ENCODE assay signal across 11 mouse cellular contexts in genomic region chr2:156446489-156447035, GRCm38 (mm10). TPM values are rescaled to one million over a fixed set of nuclear protein-coding genes. Genes with fewer than 3 reads are reported as not detected.
A peak's percentile ranks its signal among the peaks of the same experiment; 100 is the strongest.
DNase-seq lines count a peak whose midpoint lies in the region; ATAC-seq and TF ChIP-seq lines count a peak whose summit lies in the region.
"Had no signal": no experiment of that assay in that cellular context is flagged by ENCODE, and none has a peak within 500 bp of the region (broad histone marks: within the 10 kb centered on the region; RNA-seq: fewer than 3 reads in every experiment).

No protein-coding gene starts in this region.

- peak overlapping the region; percentile 80 for H3K27ac ChIP-seq in kidney, embryonic 16.5 days (ENCODE audit: low read length)
- peak overlapping the region; percentile 68 for H3K27ac ChIP-seq in intestine, embryonic 15.5 days
- peak overlapping the region; percentile 75 for H3K27ac ChIP-seq in stomach, embryonic 14.5 days (ENCODE audit: low read length)
- H3K27ac ChIP-seq: embryonic facial prominence, embryonic 12.5 days; liver, embryonic 12.5 days had no signal

- no peak for DNase-seq in kidney, postnatal 25 days
- DNase-seq in lung, adult 2 months = peak; percentile 55
- DNase-seq in left cerebral cortex, postnatal 25 days (ENCODE audit: low spot score in 2 of 2) = no peak
- no peak for DNase-seq in spleen, adult 12 weeks (ENCODE audit: low spot score)
- DNase-seq: cerebellum, adult 9-10 months had no signal

- ATAC-seq in kidney, embryonic 16.5 days (ENCODE audit: low FRiP score, low TSS enrichment) = no peak
- ATAC-seq in intestine, embryonic 15.5 days = peak; percentile 5; the same call in 1 of the 2 replicates
- ATAC-seq in stomach, embryonic 14.5 days (ENCODE audit: insufficient number of reproducible peaks, insufficient read depth, low FRiP score, low read depth) = no peak
- ATAC-seq: inflammation-experienced regulatory T-cells, adult 6 months; liver, embryonic 12.5 days had no signal

- 79% methylated on average over 9 of the region's 9 CpGs for WGBS in kidney, embryonic 16.5 days
- 50% methylated on average over 9 of the region's 9 CpGs for WGBS in intestine, embryonic 15.5 days
- 57% methylated on average over 9 of the region's 9 CpGs for WGBS in lung, adult 2 months
- 61% methylated on average over 9 of the region's 9 CpGs for WGBS in stomach, embryonic 14.5 days

- H3K4me1 ChIP-seq in kidney, embryonic 16.5 days (ENCODE audit: insufficient read depth, low read length) = peaks cover 6% of the 10 kb centered on the region; the same call in 1 of the 2 replicates
- peaks cover 36% of the 10 kb centered on the region for H3K4me1 ChIP-seq in intestine, embryonic 15.5 days (replicated peaks)
- H3K4me1 ChIP-seq in lung, adult 2 months (ENCODE audit: control insufficient read depth, insufficient read depth, low read length) = no peaks in the 10 kb centered on the region
- H3K4me1 ChIP-seq in stomach, embryonic 14.5 days (ENCODE audit: control insufficient read depth, insufficient read depth, low read length) = peaks cover 6% of the 10 kb centered on the region; the same call in 1 of the 2 replicates

- H3K27me3 ChIP-seq in kidney, embryonic 16.5 days (ENCODE audit: insufficient read depth, low read length) = no peaks in the 10 kb centered on the region
- no peaks in the 10 kb centered on the region for H3K27me3 ChIP-seq in intestine, embryonic 15.5 days (replicated peaks)
- no peaks in the 10 kb centered on the region for H3K27me3 ChIP-seq in stomach, embryonic 14.5 days (ENCODE audit: control insufficient read depth, insufficient read depth, low read length)
- H3K27me3 ChIP-seq: embryonic facial prominence, embryonic 12.5 days had no signal

- no peaks in the 10 kb centered on the region for H3K9me3 ChIP-seq in kidney, embryonic 16.5 days (ENCODE audit: low read length)
- no peaks in the 10 kb centered on the region for H3K9me3 ChIP-seq in intestine, embryonic 15.5 days
- no peaks in the 10 kb centered on the region for H3K9me3 ChIP-seq in stomach, embryonic 14.5 days (ENCODE audit: control insufficient read depth, low read depth, low read length)
- H3K9me3 ChIP-seq: liver, embryonic 12.5 days had no signal

- TF ChIP-seq CTCF in lung, adult 2 months (IDR thresholded peaks at IDR 0.05; ENCODE audit: insufficient read depth, low read length) = no peak

- TF ChIP-seq POLR2A in lung, adult 2 months (IDR thresholded peaks at IDR 0.05; ENCODE audit: borderline replicate concordance, extremely low read depth, low read depth, low read length) = 0 out of 2 replicates have a peak, but pooled peaks have one; percentile 4

- intact Hi-C loops in left cerebral cortex, postnatal 25 days (cut with DNase I) = no loop called here

- H3K9ac ChIP-seq in kidney, embryonic 16.5 days (replicated peaks; ENCODE audit: low read length) = no peak overlapping the region
- H3K9ac ChIP-seq in intestine, embryonic 15.5 days = no peak overlapping the region
- no peak overlapping the region; the same call in 1 of the 2 replicates for H3K9ac ChIP-seq in stomach, embryonic 14.5 days (replicated peaks; ENCODE audit: low read depth, low read length)
- H3K9ac ChIP-seq: embryonic facial prominence, embryonic 12.5 days; liver, embryonic 12.5 days had no signal

- H3K36me3 ChIP-seq in kidney, embryonic 16.5 days (ENCODE audit: insufficient read depth, low read length) = peaks cover 8% of the 10 kb centered on the region
- H3K36me3 ChIP-seq in intestine, embryonic 15.5 days = peaks cover 5% of the 10 kb centered on the region; the same call in 1 of the 2 replicates
- no peaks in the 10 kb centered on the region for H3K36me3 ChIP-seq in stomach, embryonic 14.5 days (ENCODE audit: control insufficient read depth, insufficient read depth, low read length)

- no peak overlapping the region for H3K4me2 ChIP-seq in kidney, embryonic 16.5 days (replicated peaks; ENCODE audit: low read depth, low read length)
- H3K4me2 ChIP-seq in intestine, embryonic 15.5 days (replicated peaks) = peak overlapping the region; percentile 23; the same call in 1 of the 2 replicates
- no peak overlapping the region for H3K4me2 ChIP-seq in stomach, embryonic 14.5 days (replicated peaks; ENCODE audit: low read depth, low read length)
- H3K4me2 ChIP-seq: embryonic facial prominence, embryonic 12.5 days; liver, embryonic 12.5 days had no signal

- no peak overlapping the region for H3K4me3 ChIP-seq in kidney, embryonic 16.5 days (ENCODE audit: low read length)
- H3K4me3 ChIP-seq in intestine, embryonic 15.5 days (replicated peaks) = no peak overlapping the region
- no peak overlapping the region for H3K4me3 ChIP-seq in lung, adult 2 months (replicated peaks; ENCODE audit: extremely low read depth, low read depth, low read length)
- no peak overlapping the region for H3K4me3 ChIP-seq in stomach, embryonic 14.5 days (ENCODE audit: low read depth, low read length)
- H3K4me3 ChIP-seq: embryonic facial prominence, embryonic 12.5 days; liver, embryonic 12.5 days had no signal

RNA-seq across cellular contexts. Expression of gene Epb41l1, which starts 25.9 kb away (rescaled TPM):
- 2.1 and 2.5 TPM in 2 replicates for polyA plus RNA-seq in kidney, embryonic 16.5 days (2015; fragmentation: Nextera tagmentation; extraction: Ambion mirVana)
- polyA plus RNA-seq in intestine, embryonic 15.5 days (2015; fragmentation: Nextera tagmentation; extraction: Ambion mirVana) = 1.9 and 2.4 TPM in 2 replicates
- 24.7 and 25.1 TPM in 2 replicates for polyA plus RNA-seq in lung, adult 2 months (2012; rRNA removed)
- 5.2 and 6.2 TPM in 2 replicates for polyA plus RNA-seq in stomach, embryonic 14.5 days (2014; fragmentation: Nextera tagmentation; extraction: Ambion mirVana)
- 100 to 1,000 TPM; 349 to 370 TPM for total RNA-seq in left cerebral cortex, postnatal 25 days (2021)
